ENCODE assay signal across 9 mouse cellular contexts in the genomic region with DNA sequence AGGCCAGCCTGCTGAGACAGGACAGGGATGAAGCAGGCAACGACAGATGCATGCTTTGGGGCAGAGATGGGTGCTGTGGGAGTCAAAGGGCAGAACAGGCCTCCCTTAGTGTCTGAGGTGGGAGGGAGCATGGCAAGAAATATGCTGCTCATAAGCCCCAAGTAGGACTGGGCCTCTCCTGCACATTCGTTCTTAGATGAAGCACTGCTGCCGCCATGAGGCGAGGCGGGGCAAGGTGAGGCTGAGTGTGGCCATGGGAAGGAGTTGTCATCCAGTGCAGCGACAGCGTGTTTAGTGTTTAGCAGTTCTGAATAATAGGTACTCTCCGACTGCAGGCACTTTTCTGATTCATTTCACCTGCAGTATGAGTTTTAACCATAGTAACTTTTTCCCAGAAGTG. TPM values are rescaled to one million over a fixed set of nuclear protein-coding genes. Genes with fewer than 3 reads are reported as not detected.
DNase-seq lines count a peak whose midpoint lies in the region; ATAC-seq and TF ChIP-seq lines count a peak whose summit lies in the region.
"Had no signal": no experiment of that assay in that cellular context is flagged by ENCODE, and none has a peak within 500 bp of the region (broad histone marks: within the 10 kb centered on the region; RNA-seq: fewer than 3 reads in every experiment).

No protein-coding gene starts in this region.

- H3K4me3 ChIP-seq in forebrain, postnatal 0 days (ENCODE audit: low read depth, low read length): no peak overlapping the region
- H3K4me3 ChIP-seq in forebrain, embryonic 12.5 days (replicated peaks): no peak overlapping the region
- H3K4me3 ChIP-seq in left cerebral cortex, adult 2 months: no peak overlapping the region
- H3K4me3 ChIP-seq in limb, embryonic 10.5 days: no peak overlapping the region

- peaks cover 87% of the 10 kb centered on the region for H3K36me3 ChIP-seq in forebrain, postnatal 0 days (ENCODE audit: insufficient read depth)
- H3K36me3 ChIP-seq in forebrain, embryonic 12.5 days (replicated peaks): peaks cover 80% of the 10 kb centered on the region
- peaks cover 100% of the 10 kb centered on the region for H3K36me3 ChIP-seq in limb, embryonic 10.5 days

- no peaks in the 10 kb centered on the region for H3K4me1 ChIP-seq in forebrain, postnatal 0 days (ENCODE audit: insufficient read depth)
- H3K4me1 ChIP-seq in forebrain, embryonic 12.5 days: no peaks in the 10 kb centered on the region
- H3K4me1 ChIP-seq in limb, embryonic 10.5 days: no peaks in the 10 kb centered on the region

- H3K4me2 ChIP-seq in forebrain, postnatal 0 days (ENCODE audit: low read depth): no peak overlapping the region
- H3K4me2 ChIP-seq in forebrain, embryonic 12.5 days: no peak overlapping the region

- 88% methylated on average over 8 of the region's 8 CpGs for WGBS in forebrain, postnatal 0 days
- WGBS in forebrain, embryonic 12.5 days: 89% methylated on average over 8 of the region's 8 CpGs
- whole genome bisulfite sequencing in limb, embryonic 10.5 days: 87% methylated on average over 8 of the region's 8 CpGs

- no peak for DNase-seq in forebrain, postnatal 0 days
- DNase-seq in spleen, postnatal 10 days (ENCODE audit: low spot score in 2 of 2): peak; percentile 20 to 61
- no peak for DNase-seq in spleen, adult 12 weeks (ENCODE audit: low spot score)
- peak; percentile 6 for DNase-seq in induced T-regulatory cell, adult 2 months (ENCODE audit: low read depth)
- peak; percentile 33 to 53 for DNase-seq in left cerebral cortex, adult 2 months (ENCODE audit: extremely low spot score in 1 of 2, low spot score in 2 of 2)
- peak; percentile 45 for DNase-seq in thymus, postnatal 14 days
- DNase-seq in limb, embryonic 10.5 days (ENCODE audit: low spot score): no peak

- no peak overlapping the region for H3K9ac ChIP-seq in forebrain, postnatal 0 days
- no peak overlapping the region for H3K9ac ChIP-seq in forebrain, embryonic 12.5 days

- no peak for ATAC-seq in forebrain, postnatal 0 days
- no peak for ATAC-seq in forebrain, embryonic 12.5 days (ENCODE audit: low FRiP score)

- intact Hi-C loops in left cerebral cortex, adult 2 months (cut with DNase I): no loop called here

- H3K27ac ChIP-seq in forebrain, postnatal 0 days (ENCODE audit: low read depth, low read length): no peak overlapping the region
- H3K27ac ChIP-seq in forebrain, embryonic 12.5 days: no peak overlapping the region
- H3K27ac ChIP-seq in left cerebral cortex, adult 2 months: no peak overlapping the region
- no peak overlapping the region for H3K27ac ChIP-seq in limb, embryonic 10.5 days

- no peaks in the 10 kb centered on the region for H3K27me3 ChIP-seq in forebrain, postnatal 0 days (ENCODE audit: insufficient read depth, low read length)
- H3K27me3 ChIP-seq in forebrain, embryonic 12.5 days: no peaks in the 10 kb centered on the region
- no peaks in the 10 kb centered on the region for H3K27me3 ChIP-seq in limb, embryonic 10.5 days (ENCODE audit: low read depth, poor library complexity, severe bottlenecking)

- peak; percentile 28; the same call in 1 of the 2 replicates for TF ChIP-seq CTCF in forebrain, postnatal 0 days (IDR thresholded peaks at IDR 0.05; ENCODE audit: low read depth)
- peak; percentile 55 for TF ChIP-seq CTCF in left cerebral cortex, adult 2 months (IDR thresholded peaks at IDR 0.05)

- no peaks in the 10 kb centered on the region for H3K9me3 ChIP-seq in forebrain, postnatal 0 days (ENCODE audit: low read length)
- no peaks in the 10 kb centered on the region for H3K9me3 ChIP-seq in forebrain, embryonic 12.5 days
- no peaks in the 10 kb centered on the region for H3K9me3 ChIP-seq in limb, embryonic 10.5 days (replicated peaks)

RNA-seq across cellular contexts. Expression of gene Med23, which starts 26.1 kb away (rescaled TPM):
- total RNA-seq in forebrain, postnatal 0 days (2014; rRNA removed): 36.2 and 41.7 TPM in 2 replicates
- 11.5 and 16.2 TPM in 2 replicates for polyA plus RNA-seq in forebrain, postnatal 0 days (2015; fragmentation: Nextera tagmentation; extraction: Ambion mirVana)
- 35.2 and 36.8 TPM in 2 replicates for polyA plus RNA-seq in forebrain, embryonic 12.5 days (2016; fragmentation: Nextera tagmentation; extraction: Ambion mirVana)
- 10 to 100 TPM; 32.7 to 37.2 TPM for total RNA-seq in left cerebral cortex, adult 2 months (2021)
- polyA plus RNA-seq in limb, embryonic 10.5 days (2016; fragmentation: Nextera tagmentation; extraction: Ambion mirVana): 29.7 and 34.7 TPM in 2 replicates

RNA-seq across cellular contexts. Expression of gene Arg1, which starts 31.4 kb away (rescaled TPM):
- total RNA-seq in forebrain, postnatal 0 days (2014; rRNA removed): 1.1 and 2.1 TPM in 2 replicates
- 0.69 and 0.73 TPM in 2 replicates for polyA plus RNA-seq in forebrain, postnatal 0 days (2015; fragmentation: Nextera tagmentation; extraction: Ambion mirVana)
- 1.8 and 2.9 TPM in 2 replicates for polyA plus RNA-seq in forebrain, embryonic 12.5 days (2016; fragmentation: Nextera tagmentation; extraction: Ambion mirVana)
- not detected for total RNA-seq in left cerebral cortex, adult 2 months (2021)
- 11.8 and 12.3 TPM in 2 replicates for polyA plus RNA-seq in limb, embryonic 10.5 days (2016; fragmentation: Nextera tagmentation; extraction: Ambion mirVana)
- total RNA-seq: hematopoietic stem cell, adult 5-6 weeks had no signal

RNA-seq across cellular contexts. Expression of gene Enpp3, which starts 53.3 kb away (rescaled TPM):
- 2.3 and 2.5 TPM in 2 replicates for total RNA-seq in forebrain, postnatal 0 days (2014; rRNA removed)
- 1.2 and 1.7 TPM in 2 replicates for polyA plus RNA-seq in forebrain, postnatal 0 days (2015; fragmentation: Nextera tagmentation; extraction: Ambion mirVana)
- polyA plus RNA-seq in forebrain, embryonic 12.5 days (2016; fragmentation: Nextera tagmentation; extraction: Ambion mirVana): 3.8 and 3.9 TPM in 2 replicates
- total RNA-seq in left cerebral cortex, adult 2 months (2021): under 1 TPM in 1 of 2 experiments, not detected in 1; 0.27 TPM
- polyA plus RNA-seq in limb, embryonic 10.5 days (2016; fragmentation: Nextera tagmentation; extraction: Ambion mirVana): 5.3 and 7.8 TPM in 2 replicates
- total RNA-seq: hematopoietic stem cell, adult 5-6 weeks had no signal

Comparison
In these comparisons a context has a peak if more than half of its experiments do, and no peak if none do; other contexts are left out.
1. DNase-seq: peak in spleen, postnatal 10 days (2 of 2), induced T-regulatory cell, adult 2 months (single experiment), left cerebral cortex, adult 2 months (2 of 2) and thymus, postnatal 14 days (single experiment); none in forebrain, postnatal 0 days (single experiment), spleen, adult 12 weeks (single experiment) and limb, embryonic 10.5 days (single experiment).